Mouse (Mus musculus) G1E (cell line): ENCODE measurements around the gene Olfr1076. TPM values are rescaled to one million over a fixed set of nuclear protein-coding genes. Genes with fewer than 3 reads are reported as not detected.

Source experiments
- polyA plus RNA-seq: library from polyadenylated mRNA; stranded (reverse); fragments of >175 nt; gene quantifications from 2 replicates; pipeline ENCODE4 v1.2.3, GENCODE M21; 2012
- total RNA-seq, 2 experiments: library from RNA; stranded (forward) in 1 of 2; stranded (reverse) in 1 of 2; fragments of 200-1000 nt in 1 of 2; fragments of >200 nt in 1 of 2; fragmentation: Nextera tagmentation in 1 of 2; gene quantifications; 2 replicates each; pipeline ENCODE4 v1.2.3; 2014 to 2017

Gene Olfr1076
- total and polyA plus RNA-seq, 3 experiments, result not detected

Other genes starting within 250 kb of the Olfr1076 start
Only the 20 nearest of the 21 such genes appear.
- not detected in 2 replicates for gene Olfr1052, start 216.0 kb upstream of the Olfr1076 start, total RNA-seq (2014; fragmentation: Nextera tagmentation)
- gene Olfr1052, start 216.0 kb upstream of the Olfr1076 start, total RNA-seq (2017), result 0.11 and 0.12 TPM in 2 replicates
- not detected in 2 replicates for gene Olfr1052, start 216.0 kb upstream of the Olfr1076 start, polyA plus RNA-seq
- not detected in 2 replicates for gene Olfr1053, start 193.2 kb upstream of the Olfr1076 start, total RNA-seq (2014; fragmentation: Nextera tagmentation)
- gene Olfr1053, start 193.2 kb upstream of the Olfr1076 start, total RNA-seq (2017), result not detected in 2 replicates
- not detected in 2 replicates for gene Olfr1053, start 193.2 kb upstream of the Olfr1076 start, polyA plus RNA-seq
- not detected in 2 replicates for gene Olfr1054, start 173.0 kb upstream of the Olfr1076 start, total RNA-seq (2014; fragmentation: Nextera tagmentation)
- gene Olfr1054, start 173.0 kb upstream of the Olfr1076 start, total RNA-seq (2017), result not detected in 2 replicates
- gene Olfr1054, start 173.0 kb upstream of the Olfr1076 start, polyA plus RNA-seq, result not detected in 2 replicates
- not detected in 2 replicates for gene Olfr1055, start 158.2 kb upstream of the Olfr1076 start, total RNA-seq (2014; fragmentation: Nextera tagmentation)
- not detected in 2 replicates for gene Olfr1055, start 158.2 kb upstream of the Olfr1076 start, total RNA-seq (2017)
- not detected in 2 replicates for gene Olfr1055, start 158.2 kb upstream of the Olfr1076 start, polyA plus RNA-seq
- gene Olfr1056, start 146.0 kb upstream of the Olfr1076 start, total RNA-seq (2014; fragmentation: Nextera tagmentation), result not detected in 2 replicates
- gene Olfr1056, start 146.0 kb upstream of the Olfr1076 start, total RNA-seq (2017), result 0.12 and 0.60 TPM in 2 replicates
- gene Olfr1056, start 146.0 kb upstream of the Olfr1076 start, polyA plus RNA-seq, result not detected in 2 replicates
- gene Olfr1057, start 130.1 kb upstream of the Olfr1076 start, total RNA-seq (2014; fragmentation: Nextera tagmentation), result not detected in 2 replicates
- 0.22 TPM in 1 of 2 replicates, not detected in the other for gene Olfr1057, start 130.1 kb upstream of the Olfr1076 start, total RNA-seq (2017)
- gene Olfr1057, start 130.1 kb upstream of the Olfr1076 start, polyA plus RNA-seq, result not detected in 2 replicates
- gene Olfr1058, start 119.9 kb upstream of the Olfr1076 start, total RNA-seq (2014; fragmentation: Nextera tagmentation), result not detected in 2 replicates
- gene Olfr1058, start 119.9 kb upstream of the Olfr1076 start, total RNA-seq (2017), result not detected in 2 replicates
- gene Olfr1058, start 119.9 kb upstream of the Olfr1076 start, polyA plus RNA-seq, result not detected in 2 replicates
- gene Olfr1061, start 94.4 kb upstream of the Olfr1076 start, total RNA-seq (2014; fragmentation: Nextera tagmentation), result not detected in 2 replicates
- not detected in 2 replicates for gene Olfr1061, start 94.4 kb upstream of the Olfr1076 start, total RNA-seq (2017)
- gene Olfr1061, start 94.4 kb upstream of the Olfr1076 start, polyA plus RNA-seq, result not detected in 2 replicates
- gene Olfr1062, start 81.7 kb upstream of the Olfr1076 start, total RNA-seq (2014; fragmentation: Nextera tagmentation), result not detected in 2 replicates
- 0.05 TPM in 1 of 2 replicates, not detected in the other for gene Olfr1062, start 81.7 kb upstream of the Olfr1076 start, total RNA-seq (2017)
- gene Olfr1062, start 81.7 kb upstream of the Olfr1076 start, polyA plus RNA-seq, result not detected in 2 replicates
- not detected in 2 replicates for gene Olfr1065, start 57.9 kb upstream of the Olfr1076 start, total RNA-seq (2014; fragmentation: Nextera tagmentation)
- 0.11 TPM in 1 of 2 replicates, not detected in the other for gene Olfr1065, start 57.9 kb upstream of the Olfr1076 start, total RNA-seq (2017)
- gene Olfr1065, start 57.9 kb upstream of the Olfr1076 start, polyA plus RNA-seq, result not detected in 2 replicates
- gene Olfr1066, start 52.2 kb upstream of the Olfr1076 start, total RNA-seq (2014; fragmentation: Nextera tagmentation), result not detected in 2 replicates
- gene Olfr1066, start 52.2 kb upstream of the Olfr1076 start, total RNA-seq (2017), result 0.49 TPM in 1 of 2 replicates, not detected in the other
- not detected in 2 replicates for gene Olfr1066, start 52.2 kb upstream of the Olfr1076 start, polyA plus RNA-seq
- gene Olfr228, start 21.1 kb upstream of the Olfr1076 start, total RNA-seq (2014; fragmentation: Nextera tagmentation), result not detected in 2 replicates
- not detected in 2 replicates for gene Olfr228, start 21.1 kb upstream of the Olfr1076 start, total RNA-seq (2017)
- gene Olfr228, start 21.1 kb upstream of the Olfr1076 start, polyA plus RNA-seq, result not detected in 2 replicates
- not detected in 2 replicates for gene Olfr1079, start 34.0 kb downstream of the Olfr1076 start, total RNA-seq (2014; fragmentation: Nextera tagmentation)
- gene Olfr1079, start 34.0 kb downstream of the Olfr1076 start, total RNA-seq (2017), result not detected in 2 replicates
- not detected in 2 replicates for gene Olfr1079, start 34.0 kb downstream of the Olfr1076 start, polyA plus RNA-seq
- not detected in 2 replicates for gene Olfr1080, start 49.8 kb downstream of the Olfr1076 start, total RNA-seq (2014; fragmentation: Nextera tagmentation)
- gene Olfr1080, start 49.8 kb downstream of the Olfr1076 start, total RNA-seq (2017), result not detected in 2 replicates
- not detected in 2 replicates for gene Olfr1080, start 49.8 kb downstream of the Olfr1076 start, polyA plus RNA-seq
- not detected in 2 replicates for gene Olfr1082, start 90.5 kb downstream of the Olfr1076 start, total RNA-seq (2014; fragmentation: Nextera tagmentation)
- gene Olfr1082, start 90.5 kb downstream of the Olfr1076 start, total RNA-seq (2017), result 0.11 TPM in 1 of 2 replicates, not detected in the other
- not detected in 2 replicates for gene Olfr1082, start 90.5 kb downstream of the Olfr1076 start, polyA plus RNA-seq
- not detected in 2 replicates for gene Olfr1084, start 131.3 kb downstream of the Olfr1076 start, total RNA-seq (2014; fragmentation: Nextera tagmentation)
- gene Olfr1084, start 131.3 kb downstream of the Olfr1076 start, total RNA-seq (2017), result 0.35 TPM in 1 of 2 replicates, not detected in the other
- gene Olfr1084, start 131.3 kb downstream of the Olfr1076 start, polyA plus RNA-seq, result not detected in 2 replicates
- not detected in 2 replicates for gene Olfr1085, start 153.6 kb downstream of the Olfr1076 start, total RNA-seq (2014; fragmentation: Nextera tagmentation)
- gene Olfr1085, start 153.6 kb downstream of the Olfr1076 start, total RNA-seq (2017), result 0.11 and 0.17 TPM in 2 replicates
- not detected in 2 replicates for gene Olfr1085, start 153.6 kb downstream of the Olfr1076 start, polyA plus RNA-seq
- gene Olfr1086, start 171.6 kb downstream of the Olfr1076 start, total RNA-seq (2014; fragmentation: Nextera tagmentation), result not detected in 2 replicates
- not detected in 2 replicates for gene Olfr1086, start 171.6 kb downstream of the Olfr1076 start, total RNA-seq (2017)
- not detected in 2 replicates for gene Olfr1086, start 171.6 kb downstream of the Olfr1076 start, polyA plus RNA-seq
- not detected in 2 replicates for gene Olfr1087, start 189.9 kb downstream of the Olfr1076 start, total RNA-seq (2014; fragmentation: Nextera tagmentation)
- 0.16 TPM in 1 of 2 replicates, not detected in the other for gene Olfr1087, start 189.9 kb downstream of the Olfr1076 start, total RNA-seq (2017)
- gene Olfr1087, start 189.9 kb downstream of the Olfr1076 start, polyA plus RNA-seq, result not detected in 2 replicates
- gene Olfr1089, start 225.2 kb downstream of the Olfr1076 start, total RNA-seq (2014; fragmentation: Nextera tagmentation), result not detected in 2 replicates
- gene Olfr1089, start 225.2 kb downstream of the Olfr1076 start, total RNA-seq (2017), result not detected in 2 replicates
- gene Olfr1089, start 225.2 kb downstream of the Olfr1076 start, polyA plus RNA-seq, result not detected in 2 replicates